Mouse (Mus musculus) liver, adult 2 months (tissue): Measurements from ENCODE around the gene Rabif. TPM values are rescaled to one million over a fixed set of nuclear protein-coding genes. Genes with fewer than 3 reads are reported as not detected.

Experiments
- DNase-seq: peaks from one replicate; pipeline ENCODE4 v3.0.0-alpha.2; 2011; ENCODE audit warnings: low read depth, low spot score; ENCODE audit errors: extremely low read depth
- H3K27ac ChIP-seq: fragments of 200-500 bp; replicated peaks from 2 replicates; pipeline ENCODE4 v1.5.1; 2012; ENCODE audit warnings: low read depth, mild to moderate bottlenecking, control low read depth, inconsistent platforms, low read length; ENCODE audit not compliant: insufficient read depth
- H3K27me3 ChIP-seq: fragments of 200-500 bp; 2 replicates; pipeline ENCODE4 v1.6.1; 2012; ENCODE audit warnings: mild to moderate bottlenecking, moderate library complexity, low read length, inconsistent platforms; ENCODE audit not compliant: control insufficient read depth, insufficient read depth
- H3K36me3 ChIP-seq: fragments of 200-500 bp; 2 replicates; pipeline ENCODE4 v1.6.1; 2012; ENCODE audit warnings: low read length, inconsistent platforms; ENCODE audit not compliant: control insufficient read depth, insufficient read depth
- H3K4me1 ChIP-seq: fragments of 200-500 bp; 2 replicates; pipeline ENCODE4 v1.6.1; 2011; ENCODE audit warnings: low read length; ENCODE audit not compliant: control insufficient read depth, insufficient read depth
- H3K4me3 ChIP-seq: fragments of 200-500 bp; 2 replicates; pipeline ENCODE4 v1.5.1; 2011; ENCODE audit warnings: low read depth, mild to moderate bottlenecking, control low read depth, low read length, moderate library complexity; ENCODE audit not compliant: insufficient read depth
- H3K79me2 ChIP-seq: fragments of 200-500 bp; 2 replicates; pipeline ENCODE4 v1.6.1; 2012; ENCODE audit warnings: inconsistent platforms, mild to moderate bottlenecking, low read length, moderate library complexity; ENCODE audit not compliant: control insufficient read depth, insufficient read depth
- H3K9ac ChIP-seq: fragments of 200-500 bp; 2 replicates; pipeline ENCODE4 v1.6.1; 2012; ENCODE audit warnings: low read depth, mild to moderate bottlenecking, control low read depth, inconsistent platforms, low read length
- CTCF ChIP-seq: fragments of 200-500 bp; IDR thresholded peaks from 2 replicates; pipeline ENCODE4 v1.5.1; 2011; ENCODE audit warnings: low read depth, low read length, control low read depth
- POLR2A ChIP-seq: fragments of 200-500 bp; IDR thresholded peaks from 2 replicates; pipeline ENCODE4 v1.6.1; 2011; ENCODE audit warnings: low read length, control low read depth; ENCODE audit not compliant: insufficient read depth; ENCODE audit errors: extremely low read depth
- WGBS: fragments of 180-500 bp; shearing (Covaris S2); methylation state at CpG from one replicate; pipeline ENCODE4 v1.1.7; 2018; 5-methylcytosine and 5-hydroxymethylcytosine counted together
- polyA plus RNA-seq: library from polyadenylated mRNA; depleted of rRNA; stranded (reverse); fragments of >200 nt; gene quantifications from 2 replicates; pipeline ENCODE4 v1.2.3, GENCODE M21; 2012; rRNA removed
- total RNA-seq: library from RNA; depleted of rRNA; stranded (reverse); fragments of >200 nt; gene quantifications from 2 replicates; pipeline ENCODE4 v1.2.3, GENCODE M21; 2014; rRNA removed

Gene Rabif
- total and polyA plus RNA-seq, 2 experiments, result 5.9 to 10.6 TPM

- Histone ChIP-seq H3K4me3 (peak overlapping the region; percentile 95), H3K27ac (peak overlapping the region; percentile 54; the same call in 1 of the 2 replicates), H3K4me1 (peaks cover 3% of the 10 kb centered on the region; the same call in 1 of the 2 replicates), H3K79me2 (peaks cover 12% of the 10 kb centered on the region), H3K27me3 (no peaks in the 10 kb centered on the region), H3K36me3 (no peaks in the 10 kb centered on the region), H3K9ac (peak overlapping the region; percentile 77)
- DNase-seq, result peak; percentile 80
- under 1% methylated on average over 35 of the region's 35 CpGs for WGBS
- peak; percentile 89 for TF ChIP-seq POLR2A
- no peak for TF ChIP-seq CTCF
These were observed 62.3 kb downstream of the Rabif start for GRCm38 (mm10) chr1:134556671-134557218.

Other genes starting within 250 kb of the Rabif start
- gene Myog, start 204.7 kb upstream of the Rabif start, total RNA-seq, result not detected in 2 replicates
- gene Myog, start 204.7 kb upstream of the Rabif start, polyA plus RNA-seq, result not detected in 2 replicates
- gene Ppfia4, start 161.7 kb upstream of the Rabif start, total RNA-seq, result 0.46 and 0.67 TPM in 2 replicates
- 0.78 and 1.4 TPM in 2 replicates for gene Ppfia4, start 161.7 kb upstream of the Rabif start, polyA plus RNA-seq
- gene Tmem183a, start 132.7 kb upstream of the Rabif start, total RNA-seq, result 152 and 153 TPM in 2 replicates
- gene Tmem183a, start 132.7 kb upstream of the Rabif start, polyA plus RNA-seq, result 130 and 152 TPM in 2 replicates
- gene 4933406M09Rik, start 108.7 kb upstream of the Rabif start, total RNA-seq, result not detected in 2 replicates
- gene 4933406M09Rik, start 108.7 kb upstream of the Rabif start, polyA plus RNA-seq, result not detected in 2 replicates
- gene Cyb5r1, start 89.1 kb upstream of the Rabif start, total RNA-seq, result 4.5 and 4.7 TPM in 2 replicates
- 8.3 and 16.3 TPM in 2 replicates for gene Cyb5r1, start 89.1 kb upstream of the Rabif start, polyA plus RNA-seq
- 71.5 and 81.2 TPM in 2 replicates for gene Adipor1, start 79.3 kb upstream of the Rabif start, total RNA-seq
- 92.7 and 105 TPM in 2 replicates for gene Adipor1, start 79.3 kb upstream of the Rabif start, polyA plus RNA-seq
- gene Klhl12, start 39.1 kb upstream of the Rabif start, total RNA-seq, result 8.8 and 9.9 TPM in 2 replicates
- 4.5 and 5.1 TPM in 2 replicates for gene Klhl12, start 39.1 kb upstream of the Rabif start, polyA plus RNA-seq
- not detected in 2 replicates for gene Mgat4e, start 55.0 kb downstream of the Rabif start, total RNA-seq
- gene Mgat4e, start 55.0 kb downstream of the Rabif start, polyA plus RNA-seq, result not detected in 2 replicates
- gene Kdm5b, start 65.5 kb downstream of the Rabif start, total RNA-seq, result 9.2 and 9.3 TPM in 2 replicates
- gene Kdm5b, start 65.5 kb downstream of the Rabif start, polyA plus RNA-seq, result 4.0 and 6.8 TPM in 2 replicates
- gene Syt2, start 152.0 kb downstream of the Rabif start, total RNA-seq, result not detected in 2 replicates
- gene Syt2, start 152.0 kb downstream of the Rabif start, polyA plus RNA-seq, result not detected in 2 replicates